Mouse (Mus musculus) stomach, postnatal 0 days (tissue): ENCODE results near the gene Arhgef25.

Experiments
- CTCF ChIP-seq: IDR thresholded peaks from 2 replicates; pipeline ENCODE4 v1.5.1; 2016; ENCODE audit warnings: antibody characterized with exemption, low read depth, mild to moderate bottlenecking, moderate library complexity
- EP300 ChIP-seq: optimal IDR thresholded peaks from 2 replicates; pipeline ENCODE3; 2016; ENCODE audit warnings: antibody characterized with exemption

GRCm38 (mm10) chr10:127182624-127183023, 7.3 kb downstream of the Arhgef25 start:
- TF ChIP-seq CTCF, result no peak
- no peak for TF ChIP-seq EP300
